Mouse (Mus musculus): ENCODE measurements at regions not wholly inside any gene's neighbourhood (a gene's known extent, or its start where the extent isn't known, plus 50 kb on each side); places are given as distances from the start of the nearest gene placed in this dataset.

DNA sequence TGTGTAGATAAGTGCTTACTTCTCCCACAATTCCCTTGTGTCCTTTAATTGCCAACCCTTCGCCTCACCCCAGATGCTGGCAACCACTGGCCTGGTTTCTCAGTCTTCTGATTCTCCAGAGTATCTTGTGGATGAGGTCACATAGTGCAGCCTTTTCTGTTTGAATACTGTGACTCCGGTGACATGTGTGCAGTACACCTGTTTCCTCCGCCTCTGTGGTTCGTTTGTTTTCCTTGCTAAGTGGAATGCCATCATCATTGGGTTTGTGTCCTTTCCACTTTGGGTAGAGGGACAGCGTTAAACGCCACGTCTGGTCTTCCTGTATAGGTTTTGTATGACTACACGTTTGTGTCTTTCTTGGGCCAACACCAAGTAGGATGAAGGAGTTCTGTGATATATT, 224.9 kb downstream of the Pmp22 start:
- Histone ChIP-seq H3K9ac (ENCODE audit: low read depth, low read length) (no peak overlapping the region), H3K36me3 (ENCODE audit: control insufficient read depth, insufficient read depth, low read length) (no peaks in the 10 kb centered on the region), H3K79me2 (replicated peaks; ENCODE audit: control insufficient read depth, insufficient read depth, low read length) (no peaks in the 10 kb centered on the region), H3K4me1 (ENCODE audit: control insufficient read depth, insufficient read depth, low read length) (peaks cover 2% of the 10 kb centered on the region), H3K27ac (no peak overlapping the region), H3K27me3 (ENCODE audit: control insufficient read depth, insufficient read depth, low read length) (no peaks in the 10 kb centered on the region), H3K4me3 (no peak overlapping the region)
- no peak for DNase-seq
- no peak for TF ChIP-seq POLR2A (IDR thresholded peaks at IDR 0.05; ENCODE audit: insufficient read depth, low read depth, low read length)
- TF ChIP-seq CTCF (IDR thresholded peaks at IDR 0.05) = no peak
- no peak for TF ChIP-seq EP300 (IDR thresholded peaks at IDR 0.05; ENCODE audit: insufficient read depth, low read depth, low read length)
- WGBS = 80% methylated on average over 8 of the region's 8 CpGs
- intact Hi-C loops (cut with DNase I) = no loop called here

DNA sequence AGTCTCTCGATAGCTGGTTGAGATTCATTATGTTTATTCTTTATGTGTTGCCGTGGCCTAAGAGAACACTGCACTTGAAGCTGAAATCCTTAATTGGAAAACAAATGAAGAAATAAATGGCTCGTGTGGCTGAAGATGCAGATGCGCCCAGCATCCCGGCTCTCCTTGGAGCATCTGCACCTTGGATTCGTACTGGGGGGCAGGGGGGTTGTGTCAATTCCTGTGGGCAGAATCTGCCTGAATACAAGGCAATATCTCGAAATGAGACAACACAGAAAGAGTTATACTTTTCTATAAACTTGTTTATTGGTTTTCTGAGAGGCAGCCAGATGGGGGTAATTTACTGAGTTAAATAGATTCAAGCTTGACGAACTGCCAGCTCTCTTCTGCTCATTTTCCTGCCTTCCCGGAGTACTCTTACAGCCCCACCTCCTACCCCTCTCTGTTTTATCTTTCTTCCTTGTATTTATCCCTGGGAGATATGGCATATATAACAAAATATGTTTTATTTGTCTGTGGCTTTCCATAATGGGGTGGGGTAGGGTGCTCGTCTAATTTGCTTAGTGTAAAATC, 229.1 kb downstream of the Pmp22 start:
- H3K36me3 ChIP-seq (ENCODE audit: control insufficient read depth, insufficient read depth, low read length) = no peaks in the 10 kb centered on the region
- intact Hi-C loops (cut with DNase I) = no loop called here
- no peak overlapping the region for H3K4me3 ChIP-seq
- WGBS = 78% methylated on average over 10 of the region's 10 CpGs
- H3K4me1 ChIP-seq (ENCODE audit: control insufficient read depth, insufficient read depth, low read length) = no peaks in the 10 kb centered on the region
- no peak for TF ChIP-seq POLR2A (IDR thresholded peaks at IDR 0.05; ENCODE audit: insufficient read depth, low read depth, low read length)
- H3K9ac ChIP-seq (ENCODE audit: low read depth, low read length) = no peak overlapping the region
- H3K27ac ChIP-seq = no peak overlapping the region
- H3K79me2 ChIP-seq (replicated peaks; ENCODE audit: control insufficient read depth, insufficient read depth, low read length) = no peaks in the 10 kb centered on the region
- H3K27me3 ChIP-seq (ENCODE audit: control insufficient read depth, insufficient read depth, low read length) = no peaks in the 10 kb centered on the region
- DNase-seq = no peak

DNA sequence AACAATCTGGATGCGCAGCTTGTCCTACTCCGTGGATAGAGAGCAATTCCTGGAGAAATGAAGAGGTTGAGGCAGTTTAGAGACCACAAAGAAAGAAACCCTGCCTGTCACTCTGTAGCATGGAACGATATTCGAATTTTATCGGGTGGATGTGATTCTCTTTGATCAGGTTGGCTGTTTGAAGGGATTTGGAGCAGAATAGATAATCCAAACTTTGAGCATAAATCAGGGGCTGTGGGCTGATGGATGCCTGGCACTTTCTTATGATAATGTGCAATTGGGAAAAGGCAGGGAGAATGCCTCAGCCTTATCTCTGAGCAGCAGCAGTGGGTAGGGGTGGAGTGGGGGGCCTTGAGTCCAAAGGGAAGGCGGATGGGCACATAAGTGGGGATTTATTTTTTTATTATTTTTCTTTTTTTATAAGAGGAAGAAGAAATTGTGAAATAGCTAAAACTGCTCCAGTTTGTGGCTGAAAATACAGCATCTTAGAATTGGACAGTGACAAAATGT, 239.0 kb downstream of the Pmp22 start:
- no peak for DNase-seq
- intact Hi-C loops (cut with DNase I) = no loop called here

DNA sequence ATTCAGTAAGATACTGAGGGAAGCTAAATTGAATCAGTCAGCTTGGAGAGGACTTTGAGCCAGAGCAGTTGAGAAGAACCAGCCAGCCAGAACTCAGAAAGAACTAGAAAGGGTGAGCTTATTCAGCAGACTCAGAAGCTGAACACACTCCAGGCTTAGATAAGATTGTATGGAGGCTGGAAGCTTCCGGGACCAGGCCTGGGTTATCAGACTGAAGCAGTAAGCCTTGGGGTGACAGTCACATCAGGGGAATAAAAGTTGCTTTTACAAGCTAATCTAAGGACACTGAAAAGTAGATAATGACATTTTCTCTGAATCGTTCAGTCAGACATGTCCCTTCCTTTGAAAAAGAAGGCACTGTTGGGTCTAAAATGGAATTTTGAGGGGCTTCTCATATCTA, 240.7 kb downstream of the Pmp22 start:
- no peaks in the 10 kb centered on the region for H3K4me1 ChIP-seq (ENCODE audit: control insufficient read depth, insufficient read depth, low read length)
- H3K27ac ChIP-seq = no peak overlapping the region
- no peak for DNase-seq
- no peaks in the 10 kb centered on the region for H3K27me3 ChIP-seq (ENCODE audit: control insufficient read depth, insufficient read depth, low read length)
- no peak overlapping the region for H3K9ac ChIP-seq (ENCODE audit: low read depth, low read length)
- H3K79me2 ChIP-seq (replicated peaks; ENCODE audit: control insufficient read depth, insufficient read depth, low read length) = no peaks in the 10 kb centered on the region
- intact Hi-C loops (cut with DNase I) = no loop called here
- no peaks in the 10 kb centered on the region for H3K36me3 ChIP-seq (ENCODE audit: control insufficient read depth, insufficient read depth, low read length)
- WGBS = 39% methylated on average over 2 of the region's 2 CpGs
- TF ChIP-seq EP300 (IDR thresholded peaks at IDR 0.05; ENCODE audit: insufficient read depth, low read depth, low read length) (no peak), CTCF (IDR thresholded peaks at IDR 0.05) (no peak), POLR2A (IDR thresholded peaks at IDR 0.05; ENCODE audit: insufficient read depth, low read depth, low read length) (no peak)
- H3K4me3 ChIP-seq = no peak overlapping the region

More for the DNA sequence above, 239.0 kb downstream of the Pmp22 start:
- TF ChIP-seq POLR2A (IDR thresholded peaks at IDR 0.05; ENCODE audit: insufficient read depth, low read depth, low read length) = no peak
- TF ChIP-seq EP300 (IDR thresholded peaks at IDR 0.05; ENCODE audit: insufficient read depth, low read depth, low read length) = no peak
- no peak for TF ChIP-seq CTCF (IDR thresholded peaks at IDR 0.05)
- Histone ChIP-seq H3K9ac (ENCODE audit: low read depth, low read length) (no peak overlapping the region), H3K4me3 (no peak overlapping the region), H3K79me2 (replicated peaks; ENCODE audit: control insufficient read depth, insufficient read depth, low read length) (no peaks in the 10 kb centered on the region), H3K27me3 (ENCODE audit: control insufficient read depth, insufficient read depth, low read length) (no peaks in the 10 kb centered on the region), H3K27ac (no peak overlapping the region), H3K36me3 (ENCODE audit: control insufficient read depth, insufficient read depth, low read length) (no peaks in the 10 kb centered on the region), H3K4me1 (ENCODE audit: control insufficient read depth, insufficient read depth, low read length) (no peaks in the 10 kb centered on the region)
- WGBS = 82% methylated on average over 6 of the region's 6 CpGs

DNA sequence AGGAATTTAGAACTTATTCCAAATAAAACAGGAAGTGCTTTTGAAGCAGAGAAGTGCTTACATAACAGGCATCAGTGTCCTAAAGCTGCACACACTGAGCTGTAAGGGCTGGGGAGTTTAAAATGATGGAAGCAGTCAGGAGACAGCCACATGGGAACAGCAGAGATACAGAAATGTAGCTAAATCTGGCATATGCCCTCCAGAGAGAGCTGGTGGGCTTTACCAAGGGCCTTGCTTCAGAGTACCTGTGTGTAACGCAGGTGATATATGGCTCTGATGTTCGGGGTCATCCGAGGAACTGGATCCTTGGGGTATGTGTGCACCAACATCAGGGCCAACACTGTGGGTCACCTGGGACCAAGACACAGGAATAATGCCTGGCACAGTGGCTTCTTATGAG, 247.5 kb downstream of the Pmp22 start:
- TF ChIP-seq POLR2A (IDR thresholded peaks at IDR 0.05; ENCODE audit: insufficient read depth, low read depth, low read length) (no peak), CTCF (IDR thresholded peaks at IDR 0.05) (no peak), EP300 (IDR thresholded peaks at IDR 0.05; ENCODE audit: insufficient read depth, low read depth, low read length) (no peak)
- intact Hi-C loops (cut with DNase I) = no loop called here
- H3K9ac ChIP-seq (ENCODE audit: low read depth, low read length) = no peak overlapping the region
- peaks cover 6% of the 10 kb centered on the region for H3K4me1 ChIP-seq (ENCODE audit: control insufficient read depth, insufficient read depth, low read length)
- no peak overlapping the region for H3K4me3 ChIP-seq
- H3K79me2 ChIP-seq (replicated peaks; ENCODE audit: control insufficient read depth, insufficient read depth, low read length) = no peaks in the 10 kb centered on the region
- H3K27ac ChIP-seq = no peak overlapping the region
- H3K27me3 ChIP-seq (ENCODE audit: control insufficient read depth, insufficient read depth, low read length) = no peaks in the 10 kb centered on the region
- peak in 1 of 2 experiments; percentile 3 for DNase-seq
- 71% methylated on average over 3 of the region's 3 CpGs for WGBS
- no peaks in the 10 kb centered on the region for H3K36me3 ChIP-seq (ENCODE audit: control insufficient read depth, insufficient read depth, low read length)

DNA sequence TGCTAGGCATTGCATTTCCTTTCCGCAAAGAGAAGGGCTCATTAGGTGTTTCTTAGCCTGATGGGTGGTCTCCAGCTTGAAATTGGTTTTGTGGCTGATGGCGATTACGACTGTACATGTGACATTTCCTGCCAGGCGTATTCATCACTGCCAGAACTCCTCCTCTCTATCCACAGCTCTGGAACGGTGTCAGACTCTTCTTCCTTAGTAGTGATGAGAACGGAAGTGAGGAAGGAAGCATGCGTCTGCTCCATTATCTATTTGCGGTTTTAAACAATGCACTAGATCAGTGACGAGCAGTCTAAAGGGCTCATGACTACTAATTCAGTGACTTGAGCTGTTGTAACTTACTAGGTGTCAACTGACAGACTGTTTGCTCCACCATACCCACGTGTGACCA, 248.2 kb downstream of the Pmp22 start:
- DNase-seq = peak in 1 of 2 experiments; percentile 3
- WGBS = 37% methylated on average over 10 of the region's 10 CpGs
- no peaks in the 10 kb centered on the region for H3K79me2 ChIP-seq (replicated peaks; ENCODE audit: control insufficient read depth, insufficient read depth, low read length)
- H3K27ac ChIP-seq = no peak overlapping the region
- no peak overlapping the region for H3K4me3 ChIP-seq
- H3K4me1 ChIP-seq (ENCODE audit: control insufficient read depth, insufficient read depth, low read length) = peaks cover 6% of the 10 kb centered on the region
- H3K27me3 ChIP-seq (ENCODE audit: control insufficient read depth, insufficient read depth, low read length) = no peaks in the 10 kb centered on the region
- no peaks in the 10 kb centered on the region for H3K36me3 ChIP-seq (ENCODE audit: control insufficient read depth, insufficient read depth, low read length)
- intact Hi-C loops (cut with DNase I) = no loop called here
- no peak overlapping the region for H3K9ac ChIP-seq (ENCODE audit: low read depth, low read length)
- TF ChIP-seq EP300 (IDR thresholded peaks at IDR 0.05; ENCODE audit: insufficient read depth, low read depth, low read length) (no peak), CTCF (IDR thresholded peaks at IDR 0.05) (no peak), POLR2A (IDR thresholded peaks at IDR 0.05; ENCODE audit: insufficient read depth, low read depth, low read length) (no peak)

Measured in heart, adult 2 months (tissue).